Mouse (Mus musculus): ENCODE data around the gene Fcho2.

GRCm38 (mm10) chr13:98710236-98710635, 105.0 kb downstream of the Fcho2 start:
- TF ChIP-seq POLR2A (IDR thresholded peaks at IDR 0.05; ENCODE audit: borderline replicate concordance, low read depth, low read length) (no peak), CTCF (IDR thresholded peaks at IDR 0.05; ENCODE audit: low read depth, low read length) (no peak)

All from bone marrow macrophage, adult 2 months (primary cell).